In genomic region chr1:75016846-75017245, GRCm38 (mm10) we compare ENCODE assay signal across 8 mouse cellular contexts.
A peak's percentile ranks its signal among the peaks of the same experiment; 100 is the strongest.
DNase-seq lines count a peak whose midpoint lies in the region; ATAC-seq and TF ChIP-seq lines count a peak whose summit lies in the region.

No protein-coding gene starts in this region.

- no peak for ATAC-seq in heart, embryonic 12.5 days (ENCODE audit: insufficient number of reproducible peaks, low FRiP score)
- ATAC-seq in forebrain, postnatal 0 days: peak; percentile 83
- peak; percentile 63; the same call in 1 of the 2 replicates for ATAC-seq in midbrain, embryonic 11.5 days (ENCODE audit: low FRiP score)

- H3K36me3 ChIP-seq in heart, embryonic 12.5 days: no peaks in the 10 kb centered on the region
- H3K36me3 ChIP-seq in forebrain, postnatal 0 days (ENCODE audit: insufficient read depth): no peaks in the 10 kb centered on the region
- no peaks in the 10 kb centered on the region for H3K36me3 ChIP-seq in midbrain, embryonic 11.5 days (ENCODE audit: control insufficient read depth, insufficient read depth, low read length)

- H3K4me1 ChIP-seq in heart, embryonic 12.5 days (replicated peaks): peaks cover 33% of the 10 kb centered on the region
- H3K4me1 ChIP-seq in forebrain, postnatal 0 days (ENCODE audit: insufficient read depth): no peaks in the 10 kb centered on the region
- H3K4me1 ChIP-seq in midbrain, embryonic 11.5 days (ENCODE audit: control insufficient read depth, insufficient read depth, low read length): peaks cover under 1% of the 10 kb centered on the region; the same call in 1 of the 2 replicates

- TF ChIP-seq CTCF in forebrain, postnatal 0 days (IDR thresholded peaks at IDR 0.05; ENCODE audit: low read depth): peak; percentile 94

- no peak overlapping the region for H3K4me3 ChIP-seq in heart, embryonic 12.5 days
- H3K4me3 ChIP-seq in forebrain, postnatal 0 days (ENCODE audit: low read depth, low read length): no peak overlapping the region
- no peak overlapping the region for H3K4me3 ChIP-seq in midbrain, embryonic 11.5 days (ENCODE audit: low read depth, low read length)

- H3K4me2 ChIP-seq in heart, embryonic 12.5 days: no peak overlapping the region
- no peak overlapping the region for H3K4me2 ChIP-seq in forebrain, postnatal 0 days (ENCODE audit: low read depth)
- H3K4me2 ChIP-seq in midbrain, embryonic 11.5 days: no peak overlapping the region

- no peak overlapping the region for H3K27ac ChIP-seq in heart, embryonic 12.5 days (ENCODE audit: poor library complexity, severe bottlenecking)
- no peak overlapping the region for H3K27ac ChIP-seq in forebrain, postnatal 0 days (ENCODE audit: low read depth, low read length)
- no peak overlapping the region for H3K27ac ChIP-seq in midbrain, embryonic 11.5 days (ENCODE audit: low read depth, low read length)

- H3K9me3 ChIP-seq in heart, embryonic 12.5 days (replicated peaks): no peaks in the 10 kb centered on the region
- no peaks in the 10 kb centered on the region for H3K9me3 ChIP-seq in forebrain, postnatal 0 days (ENCODE audit: low read length)
- H3K9me3 ChIP-seq in midbrain, embryonic 11.5 days (ENCODE audit: control insufficient read depth, low read length): no peaks in the 10 kb centered on the region

- H3K9ac ChIP-seq in heart, embryonic 12.5 days: no peak overlapping the region
- no peak overlapping the region for H3K9ac ChIP-seq in forebrain, postnatal 0 days
- H3K9ac ChIP-seq in midbrain, embryonic 11.5 days (ENCODE audit: low read length): no peak overlapping the region

- peaks cover 4% of the 10 kb centered on the region for H3K27me3 ChIP-seq in heart, embryonic 12.5 days (replicated peaks)
- no peaks in the 10 kb centered on the region for H3K27me3 ChIP-seq in forebrain, postnatal 0 days (ENCODE audit: insufficient read depth, low read length)
- H3K27me3 ChIP-seq in midbrain, embryonic 11.5 days (ENCODE audit: control insufficient read depth, insufficient read depth, low read length): no peaks in the 10 kb centered on the region

- 3% methylated on average over 6 of the region's 6 CpGs for WGBS in heart, embryonic 12.5 days
- 2% methylated on average over 6 of the region's 6 CpGs for WGBS in forebrain, postnatal 0 days
- 8% methylated on average over 6 of the region's 6 CpGs for WGBS in midbrain, embryonic 11.5 days

- peak; percentile 73 to 93 for DNase-seq in heart, adult 18-20 months
- DNase-seq in cerebellum, adult 11 months: peak; percentile 65
- peak; percentile 90 for DNase-seq in forebrain, postnatal 0 days
- DNase-seq in induced T-regulatory cell, adult 2 months (ENCODE audit: low read depth): peak; percentile 83
- DNase-seq in left cerebral cortex, adult 8-10 months (ENCODE audit: low spot score in 2 of 2): peak; percentile 42 to 71
- peak; percentile 96 for DNase-seq in midbrain, embryonic 11.5 days (ENCODE audit: low spot score, missing footprints)
- peak; percentile 52 to 82 for DNase-seq in spleen, postnatal 10 days (ENCODE audit: low spot score in 2 of 2)
